Mouse (Mus musculus): ENCODE results near the gene Synpr. TPM values are rescaled to one million over a fixed set of nuclear protein-coding genes. Genes with fewer than 3 reads are reported as not detected.

The Synpr gene
- polyA plus RNA-seq, 1 experiment, result not detected

GRCm38 (mm10) chr14:13651039-13651438, 366.5 kb downstream of the Synpr start:
- WGBS, result 47% methylated on average over 1 of the region's 1 CpGs
- Histone ChIP-seq H3K27ac (ENCODE audit: control insufficient read depth, insufficient read depth, low read depth, low read length, poor library complexity) (no peak overlapping the region), H3K4me1 (ENCODE audit: control insufficient read depth, insufficient read depth, low read length) (no peaks in the 10 kb centered on the region), H3K4me3 (replicated peaks; ENCODE audit: control insufficient read depth, low read depth, low read length) (no peak overlapping the region)
- TF ChIP-seq POLR2A (IDR thresholded peaks at IDR 0.05; ENCODE audit: borderline replicate concordance, control insufficient read depth, low read depth, low read length), result no peak
- no peak for TF ChIP-seq CTCF (IDR thresholded peaks at IDR 0.05; ENCODE audit: control insufficient read depth, insufficient read depth, low read length)

GRCm38 (mm10) chr14:13651541-13652298, 367.1 kb downstream of the Synpr start:
- no peak overlapping the region for H3K4me3 ChIP-seq (replicated peaks; ENCODE audit: control insufficient read depth, low read depth, low read length)
- WGBS, result 72% methylated on average over 2 of the region's 2 CpGs
- TF ChIP-seq CTCF (IDR thresholded peaks at IDR 0.05; ENCODE audit: control insufficient read depth, insufficient read depth, low read length) (no peak), POLR2A (IDR thresholded peaks at IDR 0.05; ENCODE audit: borderline replicate concordance, control insufficient read depth, low read depth, low read length) (no peak)
- H3K4me1 ChIP-seq (ENCODE audit: control insufficient read depth, insufficient read depth, low read length), result no peaks in the 10 kb centered on the region
- no peak overlapping the region for H3K27ac ChIP-seq (ENCODE audit: control insufficient read depth, insufficient read depth, low read depth, low read length, poor library complexity)

All from bone marrow, adult 2 months (tissue).